Mouse (Mus musculus) CD4-positive helper T cell, adult 2 months (primary cell): Measurements from ENCODE around the gene Gart.

Source experiments
- DNase-seq: peaks from one replicate; pipeline ENCODE4 v3.0.0-alpha.2; 2012; ENCODE audit warnings: low read depth, missing footprints, low spot score

Gart gene

DNA sequence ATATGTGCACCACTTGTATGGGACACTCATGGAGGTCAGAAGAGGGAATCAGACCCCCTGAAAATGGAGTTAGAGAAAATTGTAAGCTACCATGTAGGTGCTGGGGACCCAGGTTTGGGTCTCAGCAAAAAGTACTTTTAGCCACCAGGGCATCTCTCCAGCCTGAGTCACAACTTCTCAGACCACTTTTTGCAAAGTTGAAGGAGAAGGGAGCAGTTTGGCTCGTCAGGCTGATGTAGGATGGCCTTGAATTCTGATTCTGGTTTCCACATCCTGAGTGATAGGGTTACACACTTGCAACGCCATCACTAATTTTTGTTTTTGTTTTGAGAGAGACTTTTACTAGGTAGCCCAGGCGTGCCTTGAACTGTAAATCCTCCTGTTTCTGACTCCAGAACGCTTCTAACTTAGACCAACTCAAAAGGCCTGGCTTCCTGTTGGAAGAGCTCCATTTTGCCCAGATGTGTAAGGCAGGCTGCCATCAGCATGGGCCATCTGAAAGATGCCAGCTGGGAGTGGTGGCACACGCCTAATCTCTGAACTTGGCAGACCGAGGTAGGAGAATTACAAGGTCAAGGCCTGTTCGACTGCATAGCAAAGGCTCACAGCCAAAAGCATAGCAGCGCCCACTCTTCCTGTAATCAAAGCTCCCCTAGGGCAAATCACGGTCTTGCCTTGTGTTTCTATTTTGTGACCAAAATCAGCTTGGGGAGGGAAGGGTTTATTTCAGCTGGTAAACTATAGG lies 37.1 kb downstream of the Gart start:
- DNase-seq = no peak

DNA sequence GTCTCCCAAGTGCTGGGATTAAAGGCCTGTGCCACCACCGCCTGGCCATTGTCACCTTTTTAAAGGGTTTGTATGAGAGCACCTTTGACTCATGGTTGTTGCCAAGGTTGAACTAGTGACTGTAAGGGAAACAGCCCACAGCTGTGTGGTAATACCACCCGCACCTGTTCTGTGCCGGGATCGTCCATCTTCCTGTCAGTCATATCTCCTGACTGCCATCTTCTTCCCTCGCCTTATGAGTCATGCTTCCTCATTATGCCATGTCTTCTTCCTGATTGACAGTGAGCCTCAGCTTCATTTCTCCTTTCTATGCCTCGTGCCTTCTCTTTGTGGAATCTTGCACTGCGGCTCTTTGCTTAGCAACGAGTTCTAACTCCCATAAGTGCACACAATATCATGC lies 39.8 kb downstream of the Gart start:
- DNase-seq = no peak

DNA sequence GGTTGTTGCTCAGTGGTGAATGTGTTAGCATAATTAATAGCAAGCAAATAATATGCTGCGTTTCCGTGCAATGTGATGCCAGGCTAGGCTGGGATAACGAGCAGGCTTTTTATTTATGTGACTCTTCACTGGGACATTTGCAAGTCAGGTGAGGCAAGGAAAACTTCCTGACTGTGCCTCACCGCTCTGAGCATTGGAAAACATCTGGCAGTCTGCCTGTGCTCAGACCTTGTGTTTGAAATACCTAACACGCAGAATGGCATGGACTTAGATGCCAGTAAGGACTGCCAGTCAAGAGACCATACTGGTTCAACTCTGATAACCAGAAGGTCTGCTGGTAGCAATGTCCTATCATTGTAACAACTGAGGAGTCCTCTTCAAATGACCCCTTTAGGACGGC lies 41.6 kb downstream of the Gart start:
- DNase-seq = no peak

- DNase-seq = no peak
These were observed 45.1 kb downstream of the Gart start for GRCm38 (mm10) chr16:91601693-91602092.

DNA sequence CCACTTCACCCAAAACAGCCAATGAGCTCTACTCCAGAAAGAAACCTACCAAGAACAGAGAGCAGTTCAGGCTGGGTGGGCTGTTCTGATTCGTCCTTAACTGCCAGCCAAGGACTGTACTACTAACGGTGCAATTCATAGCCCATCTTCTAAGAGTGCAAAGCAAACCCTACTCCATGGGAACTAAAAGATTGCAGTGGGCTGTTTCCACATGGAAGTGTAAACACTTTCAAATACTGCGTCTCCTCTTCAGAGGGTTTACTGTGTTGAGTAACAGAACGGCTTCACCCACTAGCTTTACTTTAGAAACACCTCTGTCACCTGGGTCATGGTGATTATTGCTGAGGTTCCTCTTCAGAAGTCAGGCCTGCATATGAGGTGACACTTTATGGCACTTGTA lies 45.7 kb downstream of the Gart start:
- no peak for DNase-seq

DNA sequence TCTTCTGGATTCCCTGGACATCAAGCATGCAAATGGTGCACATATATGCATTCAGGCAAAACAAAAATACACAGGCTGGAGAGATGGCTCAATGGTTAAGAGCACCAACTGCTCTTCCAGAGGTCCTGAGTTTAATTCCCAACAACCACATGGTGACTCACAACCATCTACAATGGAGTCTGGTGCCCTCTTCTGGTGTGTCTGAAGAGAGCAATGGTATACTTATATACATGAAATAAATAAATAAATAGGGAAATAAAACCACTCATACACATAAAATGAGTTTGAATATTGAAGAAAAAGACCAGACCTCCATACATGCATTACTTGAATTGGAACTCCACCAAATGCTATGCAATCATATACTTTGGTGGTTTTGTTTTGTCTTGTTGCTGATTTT lies 47.5 kb downstream of the Gart start:
- no peak for DNase-seq

- peak; percentile 98 for DNase-seq
These were observed 49.1 kb downstream of the Gart start, which contains the start of gene Tmem50b for GRCm38 (mm10) chr16:91597672-91598010. Gene Tmem50b (minus strand): TSS chr16:91597800.

GRCm38 (mm10) chr16:91596779-91597671 lies 49.7 kb downstream of the Gart start:
- peak; percentile 74 for DNase-seq

- peak; percentile 88 for DNase-seq
These were observed 50.4 kb downstream of the Gart start for GRCm38 (mm10) chr16:91596397-91596778.

GRCm38 (mm10) chr16:91595076-91595475 lies 51.7 kb downstream of the Gart start:
- DNase-seq = no peak

DNA sequence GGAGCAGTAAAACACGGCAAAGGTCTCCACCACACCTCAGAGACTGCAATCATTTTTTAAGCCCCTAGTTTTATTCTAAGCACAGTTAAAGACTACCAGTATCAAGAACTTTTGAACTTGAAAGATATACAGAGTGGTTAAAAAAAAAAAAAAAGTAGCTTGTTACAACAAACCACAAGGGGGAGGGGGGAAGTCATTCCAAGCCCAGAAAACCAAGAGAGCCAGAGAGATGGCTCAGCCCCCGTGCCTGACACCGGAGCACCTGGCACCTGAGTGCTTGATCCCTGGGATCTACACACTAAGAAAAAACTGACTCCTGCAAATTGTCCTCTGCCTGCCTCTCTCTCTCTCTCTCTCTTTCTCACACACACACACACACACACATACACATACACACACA lies 53.5 kb downstream of the Gart start:
- peak; percentile 42 for DNase-seq

DNA sequence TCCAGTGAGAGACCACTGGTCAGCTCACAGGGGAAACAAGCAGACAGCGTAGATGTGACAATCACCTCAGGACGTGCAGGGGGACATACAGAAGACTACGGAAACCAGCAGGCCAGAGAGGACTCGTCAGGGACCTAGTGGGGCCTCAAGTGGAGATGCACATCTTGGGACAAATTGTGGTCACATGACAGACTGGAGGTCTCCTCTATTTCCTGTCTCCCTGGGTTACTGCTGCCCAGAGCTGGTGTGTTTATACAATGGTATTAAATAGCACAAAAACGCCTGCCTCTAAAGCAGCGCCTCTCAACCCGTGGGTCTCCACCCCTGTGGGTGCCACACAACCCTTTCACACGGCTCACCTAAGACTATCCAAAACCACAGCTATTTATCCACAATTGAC lies 54.6 kb downstream of the Gart start:
- DNase-seq = no peak

DNA sequence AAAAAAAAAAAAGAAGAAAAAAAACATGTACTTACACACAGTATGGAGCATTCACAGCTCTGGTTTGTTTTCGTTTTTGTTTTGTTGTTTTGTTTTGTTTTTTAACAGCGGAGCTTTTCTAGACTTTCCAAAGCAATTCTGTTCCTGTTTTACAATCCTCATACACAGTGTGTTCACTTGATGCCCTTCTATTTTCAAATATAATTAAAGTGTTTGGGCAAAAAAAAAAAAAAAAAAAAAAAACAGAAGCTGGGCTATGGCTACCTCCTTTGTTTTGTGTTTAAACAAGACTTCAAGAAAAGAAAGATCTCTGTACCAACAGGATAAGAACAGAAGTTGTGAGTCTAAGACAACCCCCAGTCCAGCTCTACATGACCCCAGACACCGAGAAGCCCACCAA lies 58.0 kb downstream of the Gart start:
- no peak for DNase-seq

DNA sequence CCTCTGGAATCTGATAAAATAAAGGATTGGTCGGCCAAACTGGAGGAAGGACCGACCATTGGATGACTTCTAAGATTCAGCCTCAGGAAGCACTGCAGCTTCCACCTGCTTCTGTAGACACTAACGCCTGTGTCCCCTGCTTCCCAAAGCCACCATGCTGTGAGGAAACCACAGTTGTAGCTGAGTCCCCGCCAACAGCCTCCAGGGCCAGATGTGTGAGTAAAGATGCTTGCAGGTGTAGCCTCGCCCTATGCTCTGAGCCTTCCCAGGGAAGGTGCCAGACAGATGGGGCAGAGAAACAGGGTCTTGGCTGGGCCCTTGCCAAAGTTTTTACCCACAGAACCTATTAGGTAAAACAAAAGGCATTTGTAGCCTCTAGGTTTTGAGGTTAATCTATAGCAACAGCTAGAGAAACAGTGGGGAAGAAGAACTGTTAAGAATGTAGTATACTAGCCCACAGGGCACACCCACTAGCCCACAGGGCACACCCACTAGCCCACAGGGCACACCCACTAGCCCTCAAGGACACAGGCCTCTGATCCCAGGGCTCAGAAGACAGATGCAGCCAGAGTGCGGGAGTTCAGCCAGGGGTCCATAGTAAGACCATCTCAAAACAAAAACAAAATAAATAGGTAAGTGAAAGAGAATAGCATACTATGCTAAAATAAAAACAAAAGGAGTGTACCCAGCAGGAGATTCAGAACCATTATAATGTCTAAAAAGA lies 58.9 kb downstream of the Gart start:
- no peak for DNase-seq

DNA sequence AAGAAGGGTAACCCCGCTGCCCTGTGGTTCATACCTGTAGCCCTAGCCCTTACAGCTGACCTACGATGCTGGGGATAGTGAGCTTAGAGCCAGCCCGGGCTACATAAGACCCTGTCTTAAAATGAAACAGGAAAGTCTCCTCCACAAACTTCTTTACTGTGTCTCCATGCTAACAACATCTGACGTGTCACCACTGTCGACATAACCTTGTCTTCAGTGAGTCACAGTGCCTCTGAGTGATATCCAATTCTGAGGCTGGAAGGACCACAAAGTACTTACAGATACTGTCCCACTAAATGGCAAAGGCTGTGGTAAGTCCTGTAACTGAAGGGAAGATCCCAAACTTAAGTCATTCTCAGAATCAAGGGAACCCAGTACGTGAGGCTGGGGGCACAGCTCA lies 60.5 kb downstream of the Gart start:
- no peak for DNase-seq

DNA sequence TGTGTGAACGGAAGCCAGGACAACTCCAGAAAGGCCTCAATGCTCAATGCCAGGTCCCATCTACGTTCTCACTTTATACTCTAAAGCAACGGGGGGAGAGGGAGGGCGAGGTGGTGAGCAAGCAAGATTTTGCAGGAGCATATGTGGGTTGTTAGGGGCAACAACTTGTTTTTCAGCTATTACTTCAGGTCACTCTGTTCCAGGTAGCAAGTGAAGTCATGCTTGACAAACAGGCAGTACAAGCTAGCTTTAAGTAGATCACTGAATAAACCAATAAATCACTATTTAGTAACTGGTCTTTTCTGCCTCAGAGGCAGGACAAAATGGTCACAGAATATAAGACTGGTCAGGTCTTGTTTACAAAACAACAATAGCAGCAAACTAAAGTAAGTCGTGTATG lies 61.1 kb downstream of the Gart start:
- no peak for DNase-seq

GRCm38 (mm10) chr16:91582307-91582706 lies 64.4 kb downstream of the Gart start:
- DNase-seq = peak; percentile 52

DNA sequence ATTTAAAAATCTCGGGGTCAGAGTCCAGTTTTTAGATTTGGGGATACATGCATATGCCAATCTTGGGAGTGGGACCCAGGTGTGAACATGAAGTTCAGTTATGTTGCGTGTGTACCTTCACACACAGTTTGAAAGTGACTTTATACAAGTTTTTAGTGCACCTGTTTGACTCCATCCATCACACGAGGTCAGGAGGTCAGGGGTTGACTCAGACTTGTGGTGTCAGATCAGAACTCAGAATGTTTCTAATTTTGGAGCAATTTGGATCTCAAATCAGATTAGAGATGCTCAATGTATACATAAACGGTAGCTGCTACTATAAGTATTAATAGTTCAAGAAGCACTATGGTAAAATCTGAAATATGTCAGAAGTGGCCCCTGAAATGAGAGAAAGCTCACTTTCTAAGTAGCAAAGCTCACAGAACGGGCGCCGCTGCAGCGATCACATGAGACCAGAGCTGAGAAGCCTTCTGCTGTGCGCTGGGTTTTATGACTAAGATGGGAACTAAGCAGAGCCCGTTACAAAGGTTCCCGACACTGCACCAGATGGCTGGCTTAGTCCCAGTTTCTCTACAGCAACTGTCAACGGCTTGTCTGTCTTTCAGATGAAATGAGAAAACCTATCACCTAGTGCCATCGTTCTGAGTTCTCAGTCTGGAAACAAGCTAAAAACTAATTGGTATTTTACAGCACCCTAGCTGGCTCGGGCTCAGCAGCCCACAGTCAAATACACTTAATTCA lies 67.6 kb downstream of the Gart start:
- no peak for DNase-seq

- DNase-seq = no peak
These were observed 71.6 kb downstream of the Gart start for GRCm38 (mm10) chr16:91575151-91575550.
